Mouse (Mus musculus) CH12.LX (cell line): ENCODE results near the gene Timeless. TPM values are rescaled to one million over a fixed set of nuclear protein-coding genes. Genes with fewer than 3 reads are reported as not detected.
A peak's percentile ranks its signal among the peaks of the same experiment; 100 is the strongest.

Source experiments
- DNase-seq: peaks from one replicate; pipeline ENCODE4 v3.0.0-alpha.2; 2013; ENCODE audit errors: extremely low read depth
- H3K27ac ChIP-seq: 2 replicates; pipeline ENCODE4 v1.5.1; 2012; ENCODE audit warnings: low read depth, mild to moderate bottlenecking, control low read depth, moderate library complexity; ENCODE audit not compliant: insufficient read depth
- H3K27me3 ChIP-seq: replicated peaks from 2 replicates; pipeline ENCODE3; 2012; ENCODE audit warnings: inconsistent platforms
- H3K36me3 ChIP-seq, 2 experiments: replicated peaks in 1 of 2; 2 replicates each; pipeline versions ENCODE3 to v1.6.1; 2012; ENCODE audit warnings: inconsistent platforms in 1 of 2, low read length in 1 of 2, mild to moderate bottlenecking in 1 of 2, mixed read lengths in 1 of 2, moderate library complexity in 1 of 2; ENCODE audit not compliant: control insufficient read depth in 1 of 2, insufficient read depth in 1 of 2
- H3K4me1 ChIP-seq, 2 experiments: 2 replicates each; pipeline ENCODE4 v1.6.1; 2012; ENCODE audit warnings: inconsistent platforms in 1 of 2, moderate library complexity in 1 of 2; ENCODE audit not compliant: insufficient read depth in 2 of 2, control insufficient read depth in 1 of 2
- H3K4me2 ChIP-seq: 2 replicates; pipeline ENCODE4 v1.6.1; 2012; ENCODE audit warnings: low read depth, mild to moderate bottlenecking, control low read depth; ENCODE audit not compliant: poor library complexity, insufficient read depth, severe bottlenecking
- H3K4me3 ChIP-seq, 3 experiments: fragments of 150-350 bp in 1 of 3; sonication (generic) in 1 of 3; replicated peaks in 1 of 3; 2 replicates each; pipeline versions ENCODE3 to v1.5.1; 2011 to 2012; ENCODE audit warnings: low read depth in 2 of 3, low read length in 2 of 3, mild to moderate bottlenecking in 2 of 3, moderate library complexity in 2 of 3, control low read depth in 1 of 3, improper control_type of control experiment in 1 of 3, inconsistent platforms in 1 of 3, mixed read lengths in 1 of 3; ENCODE audit not compliant: poor library complexity in 1 of 3
- H3K79me2 ChIP-seq: replicated peaks from 2 replicates; pipeline ENCODE4 v1.6.1; 2012; ENCODE audit warnings: mild to moderate bottlenecking, moderate library complexity; ENCODE audit not compliant: control insufficient read depth, poor library complexity, insufficient read depth, severe bottlenecking; ENCODE audit errors: extremely low read depth
- H3K9ac ChIP-seq: 2 replicates; pipeline ENCODE4 v1.6.1; 2012; ENCODE audit warnings: low read depth, mild to moderate bottlenecking, control low read depth, moderate library complexity; ENCODE audit not compliant: insufficient read depth
- H3K9me3 ChIP-seq: replicated peaks from 2 replicates; pipeline ENCODE3; 2012; ENCODE audit warnings: low read length, inconsistent platforms, mixed read lengths
- BHLHE40 ChIP-seq: IDR thresholded peaks from 2 replicates; pipeline ENCODE4 v1.6.1; 2011; ENCODE audit warnings: mild to moderate bottlenecking, low read depth, low read length, improper control_type of control experiment
- CHD1 ChIP-seq: IDR thresholded peaks from 2 replicates; pipeline ENCODE4 v1.6.1; 2012; ENCODE audit warnings: low read depth, low read length, improper control_type of control experiment, inconsistent platforms
- CHD2 ChIP-seq: IDR thresholded peaks from 2 replicates; pipeline ENCODE4 v1.6.1; 2011; ENCODE audit warnings: low read length, improper control_type of control experiment
- CTCF ChIP-seq, 2 experiments: IDR thresholded peaks in 1 of 2; conservative IDR thresholded peaks in 1 of 2; 2 replicates each; pipeline ENCODE4 v1.5.1; 2011 to 2012; ENCODE audit warnings: low read depth in 2 of 2, low read length in 2 of 2, improper control_type of control experiment in 1 of 2, inconsistent platforms in 1 of 2, mild to moderate bottlenecking in 1 of 2, moderate library complexity in 1 of 2
- E2F4 ChIP-seq: IDR thresholded peaks from 2 replicates; pipeline ENCODE4 v1.6.1; 2011; ENCODE audit warnings: low read depth, low read length, improper control_type of control experiment; ENCODE audit not compliant: insufficient replicate concordance
- ELF1 ChIP-seq: IDR thresholded peaks from 2 replicates; pipeline ENCODE4 v1.6.1; 2014; ENCODE audit warnings: low read depth, mild to moderate bottlenecking, inconsistent platforms, low read length, improper control_type of control experiment
- EP300 ChIP-seq: IDR thresholded peaks from 2 replicates; pipeline ENCODE4 v1.6.1; 2011; ENCODE audit warnings: low read length, improper control_type of control experiment
- ETS1 ChIP-seq: conservative IDR thresholded peaks from 2 replicates; pipeline ENCODE4 v1.6.1; 2012; ENCODE audit warnings: low read depth, mild to moderate bottlenecking, inconsistent platforms, low read length, improper control_type of control experiment, moderate library complexity
- GABPA ChIP-seq: IDR thresholded peaks from 2 replicates; pipeline ENCODE4 v1.6.1; 2012; ENCODE audit warnings: low read depth, low read length, improper control_type of control experiment, inconsistent platforms; ENCODE audit not compliant: insufficient replicate concordance
- HCFC1 ChIP-seq: IDR thresholded peaks from 2 replicates; pipeline ENCODE4 v1.6.1; 2012; ENCODE audit warnings: low read depth, mild to moderate bottlenecking, inconsistent platforms, low read length, improper control_type of control experiment
- IRF4 ChIP-seq: IDR thresholded peaks from 2 replicates; pipeline ENCODE4 v1.6.1; 2014; ENCODE audit warnings: low read depth, mild to moderate bottlenecking, inconsistent platforms, low read length, improper control_type of control experiment
- JUN ChIP-seq: IDR thresholded peaks from 2 replicates; pipeline ENCODE4 v1.6.1; 2011; ENCODE audit warnings: low read depth, mild to moderate bottlenecking, low read length, improper control_type of control experiment, moderate library complexity; ENCODE audit not compliant: insufficient read depth
- JUND ChIP-seq: conservative IDR thresholded peaks from 2 replicates; pipeline ENCODE4 v1.6.1; 2011; ENCODE audit warnings: low read depth, low read length, improper control_type of control experiment
- KAT2A ChIP-seq: IDR thresholded peaks from 2 replicates; pipeline ENCODE4 v1.6.1; 2012; ENCODE audit warnings: low read length, improper control_type of control experiment, inconsistent platforms; ENCODE audit not compliant: insufficient replicate concordance
- MAFK ChIP-seq: IDR thresholded peaks from 2 replicates; pipeline ENCODE4 v1.6.1; 2011; ENCODE audit warnings: low read length, improper control_type of control experiment; ENCODE audit not compliant: insufficient replicate concordance
- MAX ChIP-seq: IDR thresholded peaks from 2 replicates; pipeline ENCODE4 v1.6.1; 2011; ENCODE audit warnings: low read length, improper control_type of control experiment
- MAZ ChIP-seq: IDR thresholded peaks from 2 replicates; pipeline ENCODE4 v1.6.1; 2012; ENCODE audit warnings: low read depth, mild to moderate bottlenecking, inconsistent platforms, low read length, improper control_type of control experiment, moderate library complexity
- MEF2A ChIP-seq: IDR thresholded peaks from 2 replicates; pipeline ENCODE4 v1.6.1; 2014; ENCODE audit warnings: low read depth, mild to moderate bottlenecking, inconsistent platforms, low read length, improper control_type of control experiment, borderline replicate concordance
- MXI1 ChIP-seq: IDR thresholded peaks from 2 replicates; pipeline ENCODE4 v1.6.1; 2011; ENCODE audit warnings: mild to moderate bottlenecking, low read depth, low read length, improper control_type of control experiment
- MYC ChIP-seq: IDR thresholded peaks from 2 replicates; pipeline ENCODE4 v1.6.1; 2011; ENCODE audit warnings: low read depth, mild to moderate bottlenecking, improper control_type of control experiment, low read length
- NELFE ChIP-seq: IDR thresholded peaks from 2 replicates; pipeline ENCODE4 v1.6.1; 2011; ENCODE audit warnings: low read depth, low read length, improper control_type of control experiment
- NRF1 ChIP-seq: IDR thresholded peaks from 2 replicates; pipeline ENCODE4 v1.6.1; 2014; ENCODE audit warnings: low read depth, mild to moderate bottlenecking, inconsistent platforms, low read length, improper control_type of control experiment, moderate library complexity
- PAX5 ChIP-seq: IDR thresholded peaks from 2 replicates; pipeline ENCODE4 v1.6.1; 2012; ENCODE audit warnings: low read length, inconsistent platforms, mixed read lengths
- POLR2A ChIP-seq: IDR thresholded peaks from 2 replicates; pipeline ENCODE4 v1.6.1; 2011; ENCODE audit warnings: low read depth, mild to moderate bottlenecking, improper control_type of control experiment, low read length
- POLR2AphosphoS2 ChIP-seq: IDR thresholded peaks from 2 replicates; pipeline ENCODE4 v1.6.1; 2011; ENCODE audit warnings: low read depth, low read length, improper control_type of control experiment
- RAD21 ChIP-seq: IDR thresholded peaks from 2 replicates; pipeline ENCODE4 v1.6.1; 2011; ENCODE audit warnings: low read depth, mild to moderate bottlenecking, low read length, improper control_type of control experiment, moderate library complexity
- RCOR1 ChIP-seq: conservative IDR thresholded peaks from 2 replicates; pipeline ENCODE4 v1.6.1; 2012; ENCODE audit warnings: low read depth, mild to moderate bottlenecking, inconsistent platforms, low read length, improper control_type of control experiment
- SIN3A ChIP-seq: IDR thresholded peaks from 2 replicates; pipeline ENCODE4 v1.6.1; 2012; ENCODE audit warnings: low read length, improper control_type of control experiment, inconsistent platforms
- SMC3 ChIP-seq: IDR thresholded peaks from 2 replicates; pipeline ENCODE4 v1.6.1; 2011; ENCODE audit warnings: low read depth, low read length, improper control_type of control experiment
- TBP ChIP-seq: conservative IDR thresholded peaks from 2 replicates; pipeline ENCODE4 v1.6.1; 2011; ENCODE audit warnings: low read depth, low read length, improper control_type of control experiment
- TCF12 ChIP-seq: IDR thresholded peaks from 2 replicates; pipeline ENCODE4 v1.6.1; 2014; ENCODE audit warnings: low read depth, mild to moderate bottlenecking, inconsistent platforms, low read length, improper control_type of control experiment
- UBTF ChIP-seq: IDR thresholded peaks from 2 replicates; pipeline ENCODE4 v1.6.1; 2012; ENCODE audit warnings: low read depth, mild to moderate bottlenecking, inconsistent platforms, low read length, improper control_type of control experiment, moderate library complexity
- USF1 ChIP-seq: IDR thresholded peaks from 2 replicates; pipeline ENCODE4 v1.6.1; 2014; ENCODE audit warnings: low read depth, mild to moderate bottlenecking, inconsistent platforms, low read length, improper control_type of control experiment
- USF2 ChIP-seq: conservative IDR thresholded peaks from 2 replicates; pipeline ENCODE4 v1.6.1; 2011; ENCODE audit warnings: low read depth, low read length, improper control_type of control experiment
- ZC3H11A ChIP-seq: IDR thresholded peaks from 2 replicates; pipeline ENCODE4 v1.6.1; 2012; ENCODE audit warnings: low read depth, mild to moderate bottlenecking, inconsistent platforms, low read length, improper control_type of control experiment
- ZKSCAN1 ChIP-seq: IDR thresholded peaks from 2 replicates; pipeline ENCODE4 v1.6.1; 2012; ENCODE audit warnings: low read depth, inconsistent platforms, low read length, improper control_type of control experiment, borderline replicate concordance
- ZMIZ1 ChIP-seq: IDR thresholded peaks from 2 replicates; pipeline ENCODE4 v1.6.1; 2012; ENCODE audit warnings: low read depth, mild to moderate bottlenecking, inconsistent platforms, low read length, improper control_type of control experiment
- ZNF384 ChIP-seq: IDR thresholded peaks from 2 replicates; pipeline ENCODE4 v1.6.1; 2012; ENCODE audit warnings: low read depth, low read length, improper control_type of control experiment, inconsistent platforms
- dilution Hi-C: fragments of 300-500 bp; cut with MboI; formaldehyde crosslinking; loops from 2 replicates; pipeline ENCODE4 v1.14.3; 2020; ENCODE audit warnings: low sequenced_read_pairs; ENCODE audit not compliant: extremely low pct_unique_long_range_greater_than_20kb, extremely low pct_ligation_motif_present
- in situ Hi-C: fragments of 300-500 bp; cut with MboI; formaldehyde crosslinking; loops from 3 replicates; pipeline ENCODE4 v1.14.3; 2019; ENCODE audit warnings: low sequenced_read_pairs, low pct_ligation_motif_present, low pct_unique_long_range_greater_than_20kb, mixed read lengths
- polyA plus RNA-seq: library from polyadenylated mRNA; unstranded; fragments of >175 nt; gene quantifications from 2 replicates; pipeline ENCODE4 v1.2.1, GENCODE M21; 2012; ENCODE audit warnings: low read depth; ENCODE audit not compliant: insufficient read length
- total RNA-seq, 2 experiments: library from RNA; depleted of rRNA; stranded (reverse); fragments of 300-350 nt in 1 of 2; fragments of >200 nt in 1 of 2; gene quantifications; 2 replicates each; pipeline ENCODE4 v1.2.3; 2012 to 2014

Timeless gene
- total and polyA plus RNA-seq, 3 experiments: 31.7 to 65.9 (median 47.2) TPM

DNA sequence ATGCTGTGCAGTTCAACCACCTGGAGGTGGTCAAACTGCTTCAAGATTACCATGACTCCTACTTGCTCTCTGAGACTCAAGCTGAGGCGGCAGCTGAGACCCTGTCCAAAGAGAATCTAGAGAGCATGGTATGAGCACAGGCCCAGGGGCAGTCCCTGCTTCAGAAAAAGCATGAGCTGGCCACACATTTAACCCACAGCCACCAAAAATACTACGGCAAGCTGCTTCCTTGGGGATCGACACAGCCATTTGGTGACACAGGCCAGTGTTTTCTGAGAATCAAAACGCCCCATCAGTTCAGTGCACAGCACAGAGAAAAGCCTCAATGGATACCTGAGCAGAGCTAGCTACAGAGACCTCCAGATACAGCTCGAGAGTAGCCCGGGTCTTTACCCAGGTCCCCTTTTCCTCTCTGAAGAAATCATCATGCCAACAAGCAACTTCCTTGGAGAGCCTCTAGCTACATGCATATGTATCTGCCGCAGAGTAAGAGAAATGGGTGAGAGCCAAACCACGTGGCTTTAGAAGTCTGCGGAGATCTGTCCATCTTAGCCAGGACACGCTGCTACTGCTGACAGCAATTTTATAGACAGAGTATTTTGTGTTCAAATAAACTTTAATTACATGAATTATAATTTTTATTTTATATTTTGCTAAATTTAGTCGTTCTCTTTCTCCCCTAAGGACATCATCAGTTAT is 22.4 kb upstream of the Timeless start:
- DNase-seq: peak; percentile 68
- TF ChIP-seq ZKSCAN1 (no peak), USF1 (no peak), MAFK (no peak), SMC3 (no peak), MXI1 (peak; percentile 78), IRF4 (no peak), EP300 (0 out of 2 replicates have a peak, but pooled peaks have one; percentile 39), JUN (no peak), POLR2A (no peak), ETS1 (peak; percentile 50; the same call in 1 of the 2 replicates), CHD2 (no peak), CTCF (conservative IDR thresholded peaks at IDR 0.05 in 1 of 2, IDR thresholded peaks at IDR 0.05 in 1 of 2; ENCODE audit: low read depth in 2 of 2, low read length in 2 of 2) (no peak), ZNF384 (no peak), MAZ (no peak), ZC3H11A (no peak), USF2 (no peak), MEF2A (peak; percentile 86), RCOR1 (no peak), TCF12 (0 out of 2 replicates have a peak, but pooled peaks have one; percentile 33), TBP (no peak), RAD21 (no peak), KAT2A (no peak), SIN3A (peak; percentile 64; the same call in 1 of the 2 replicates), UBTF (no peak), NELFE (no peak), JUND (no peak), ELF1 (no peak), MYC (peak; percentile 86), HCFC1 (peak; percentile 13; the same call in 1 of the 2 replicates), POLR2AphosphoS2 (no peak), PAX5 (no peak), MAX (peak; percentile 78), GABPA (no peak), BHLHE40 (peak; percentile 69), E2F4 (no peak), NRF1 (no peak), CHD1 (no peak), ZMIZ1 (no peak)
- Histone ChIP-seq H3K9ac (no peak overlapping the region; the same call in 1 of the 2 replicates), H3K4me2 (peak overlapping the region; percentile 24), H3K4me3 (peak overlapping the region in 2 of 3 experiments; percentile 15 to 31), H3K36me3 (peaks cover 3 to 33% of the 10 kb centered on the region in 2 experiments), H3K79me2 (peaks cover 16% of the 10 kb centered on the region), H3K9me3 (no peaks in the 10 kb centered on the region), H3K4me1 (peaks cover 9 to 48% of the 10 kb centered on the region in 2 experiments), H3K27ac (no peak overlapping the region), H3K27me3 (no peaks in the 10 kb centered on the region)
- in situ Hi-C loops (no loop called here), dilution Hi-C loops (no loop called here)
